Mouse (Mus musculus) ES-Bruce4 (cell line): ENCODE measurements around the gene Med28.

Source experiments
- CTCF ChIP-seq: IDR thresholded peaks from one replicate; pipeline ENCODE4 v1.8.1; 2011; ENCODE audit warnings: low read depth, low read length
- EP300 ChIP-seq: IDR thresholded peaks from 2 replicates; pipeline ENCODE4 v1.6.1; 2011; ENCODE audit warnings: low read depth, low read length; ENCODE audit not compliant: insufficient read depth

DNA sequence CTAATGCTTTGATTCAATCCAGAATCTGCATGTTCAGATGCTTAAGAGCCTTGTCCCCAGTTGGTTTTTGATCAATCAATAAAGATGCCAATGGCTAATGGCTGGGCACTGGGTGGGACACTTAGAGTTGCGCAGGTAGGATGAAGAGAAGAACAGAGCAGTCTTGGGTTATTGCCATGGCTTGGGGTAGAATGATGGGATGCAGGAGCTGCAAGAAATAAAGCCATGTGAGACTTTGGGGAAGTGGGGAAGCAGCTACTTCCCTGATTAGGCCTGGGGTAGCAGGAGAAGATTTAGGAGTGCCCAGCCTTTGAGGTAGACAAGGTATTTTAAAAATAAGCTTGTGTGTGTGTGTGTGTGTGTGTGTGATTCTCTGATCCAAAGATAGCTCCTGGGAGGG, 40.0 kb upstream of the Med28 start:
- no peak for TF ChIP-seq EP300
- TF ChIP-seq CTCF, result no peak
